Mouse (Mus musculus) cerebellum, postnatal 14 days (tissue): Measurements from ENCODE around the gene Rab22a.
"Not testable (repeated sequence)": the region's sequence is repeated elsewhere in the genome, so short reads cannot be mapped to it uniquely, and the experiment has no call there.

Experiments used
- DNase-seq, 2 experiments: peaks; one replicate each; pipeline ENCODE4 v3.0.0; 2021; ENCODE audit warnings: mixed read lengths in 2 of 2

Gene Rab22a

GRCm38 (mm10) chr2:173672328-173672896 is 12.9 kb downstream of the Rab22a start:
- no peak for DNase-seq

- no peak for DNase-seq
Measured at GRCm38 (mm10) chr2:173673469-173673868, 13.9 kb downstream of the Rab22a start.

GRCm38 (mm10) chr2:173678593-173678992 is 19.0 kb downstream of the Rab22a start:
- DNase-seq, result no peak

GRCm38 (mm10) chr2:173679217-173679616 is 19.7 kb downstream of the Rab22a start:
- no peak for DNase-seq

GRCm38 (mm10) chr2:173680153-173680552 is 20.6 kb downstream of the Rab22a start:
- DNase-seq, result no peak

- no peak for DNase-seq
Measured at GRCm38 (mm10) chr2:173682773-173683172, 23.2 kb downstream of the Rab22a start.

GRCm38 (mm10) chr2:173685781-173686361 is 26.3 kb downstream of the Rab22a start:
- DNase-seq, result no peak

- DNase-seq, result no peak
Measured at GRCm38 (mm10) chr2:173687363-173687762, 27.8 kb downstream of the Rab22a start.

- DNase-seq, result no peak
Measured at GRCm38 (mm10) chr2:173689835-173690234, 30.3 kb downstream of the Rab22a start.

GRCm38 (mm10) chr2:173691748-173692147 is 32.2 kb downstream of the Rab22a start:
- no peak for DNase-seq

- no peak for DNase-seq
Measured at GRCm38 (mm10) chr2:173692693-173693092, 33.1 kb downstream of the Rab22a start.

- no peak for DNase-seq
Measured at GRCm38 (mm10) chr2:173698850-173699249, 39.3 kb downstream of the Rab22a start.

- peak in 1 of 2 experiments; percentile 32 for DNase-seq
Measured at GRCm38 (mm10) chr2:173702096-173702866, 42.7 kb downstream of the Rab22a start.

GRCm38 (mm10) chr2:173702867-173703237 is 43.3 kb downstream of the Rab22a start:
- DNase-seq, result no peak

- DNase-seq, result peak; percentile 39 to 54
Measured at GRCm38 (mm10) chr2:173705827-173706551, 46.4 kb downstream of the Rab22a start.

- not testable (repeated sequence) for DNase-seq
Measured at GRCm38 (mm10) chr2:173707626-173708025, 48.1 kb downstream of the Rab22a start.

- DNase-seq, result peak in 1 of 2 experiments; percentile 24
Measured at GRCm38 (mm10) chr2:173710193-173710592, 50.6 kb downstream of the Rab22a start.

- DNase-seq, result peak in 1 of 2 experiments; percentile 13
Measured at GRCm38 (mm10) chr2:173712656-173713055, 53.1 kb downstream of the Rab22a start.

- no peak for DNase-seq
Measured at GRCm38 (mm10) chr2:173713241-173713640, 53.7 kb downstream of the Rab22a start.

- DNase-seq, result no peak
Measured at GRCm38 (mm10) chr2:173714620-173715218, 55.2 kb downstream of the Rab22a start.

GRCm38 (mm10) chr2:173716966-173717365 is 57.4 kb downstream of the Rab22a start:
- peak in 1 of 2 experiments; percentile 25 for DNase-seq

- not testable (repeated sequence) for DNase-seq
Measured at GRCm38 (mm10) chr2:173719115-173719514, 59.6 kb downstream of the Rab22a start, which contains the start of gene 1700010B08Rik. Gene 1700010B08Rik (plus strand): TSS chr2:173719415.
